Mouse (Mus musculus) ES-E14 (cell line): ENCODE measurements around the gene Clrn1. TPM values are rescaled to one million over a fixed set of nuclear protein-coding genes. Genes with fewer than 3 reads are reported as not detected.

Source experiments
- DNase-seq: peaks from one replicate; pipeline ENCODE4 v3.0.0-alpha.2; 2013; ENCODE audit warnings: low read depth, low spot score
- H3K27ac ChIP-seq: 2 replicates; pipeline ENCODE4 v1.5.1; 2012; ENCODE audit warnings: low read depth, mild to moderate bottlenecking, low read length, moderate library complexity, mixed read lengths; ENCODE audit not compliant: poor library complexity, insufficient read depth, severe bottlenecking
- H3K36me3 ChIP-seq: 2 replicates; pipeline ENCODE4 v1.6.1; 2012; ENCODE audit warnings: mild to moderate bottlenecking, low read length, moderate library complexity, mixed read lengths; ENCODE audit not compliant: control insufficient read depth, poor library complexity, insufficient read depth, severe bottlenecking
- H3K4me1 ChIP-seq, 2 experiments: fragments of 150-350 bp in 1 of 2; sonication (generic) in 1 of 2; 2 replicates each; pipeline ENCODE4 v1.6.1; 2012; ENCODE audit warnings: low read length in 2 of 2, mild to moderate bottlenecking in 1 of 2, mixed read lengths in 1 of 2; ENCODE audit not compliant: control insufficient read depth in 2 of 2, insufficient read depth in 2 of 2, poor library complexity in 1 of 2
- H3K4me3 ChIP-seq, 2 experiments: fragments of 150-350 bp in 1 of 2; sonication (generic) in 1 of 2; 2 replicates each; pipeline ENCODE4 v1.5.1; 2012; ENCODE audit warnings: low read length in 2 of 2, low read depth in 1 of 2, mild to moderate bottlenecking in 1 of 2, mixed read lengths in 1 of 2; ENCODE audit not compliant: insufficient read depth in 1 of 2, poor library complexity in 1 of 2, severe bottlenecking in 1 of 2
- H3K9ac ChIP-seq: 2 replicates; pipeline ENCODE4 v1.6.1; 2012; ENCODE audit warnings: low read depth, mild to moderate bottlenecking, low read length, mixed read lengths; ENCODE audit not compliant: poor library complexity, insufficient read depth, severe bottlenecking
- H3K9me3 ChIP-seq: fragments of 150-350 bp; sonication (generic); 2 replicates; pipeline ENCODE4 v1.6.1; 2012; ENCODE audit warnings: low read depth, mild to moderate bottlenecking, low read length; ENCODE audit not compliant: control insufficient read depth, insufficient read depth
- CHD2 ChIP-seq: IDR thresholded peaks from 2 replicates; pipeline ENCODE4 v1.6.1; 2014; ENCODE audit warnings: mild to moderate bottlenecking, low read depth, low read length, inconsistent platforms
- HCFC1 ChIP-seq: IDR thresholded peaks from 2 replicates; pipeline ENCODE4 v1.6.1; 2012; ENCODE audit warnings: low read length, inconsistent platforms, borderline replicate concordance; ENCODE audit not compliant: insufficient read depth
- MAFK ChIP-seq: IDR thresholded peaks from 2 replicates; pipeline ENCODE4 v1.6.1; 2014; ENCODE audit warnings: mild to moderate bottlenecking, low read depth, low read length, inconsistent platforms; ENCODE audit not compliant: insufficient read depth
- ZC3H11A ChIP-seq: IDR thresholded peaks from 2 replicates; pipeline ENCODE4 v1.6.1; 2012; ENCODE audit warnings: low read depth, mild to moderate bottlenecking, inconsistent platforms, low read length, borderline replicate concordance
- ZNF384 ChIP-seq: IDR thresholded peaks from 2 replicates; pipeline ENCODE4 v1.6.1; 2012; ENCODE audit warnings: low read depth, low read length, inconsistent platforms
- in situ Hi-C, 2 experiments: fragments of 600-800 bp; cut with MboI; formaldehyde crosslinking; loops; one replicate each; pipeline ENCODE4 v1.15.1; 2025; ENCODE audit warnings: low sequenced_read_pairs in 2 of 2, inconsistent platforms in 1 of 2; ENCODE audit not compliant: unreplicated experiment in 2 of 2
- total RNA-seq: library from RNA; depleted of rRNA; stranded (reverse); fragments of 300-350 nt; gene quantifications from 2 replicates; pipeline ENCODE4 v1.2.3, GENCODE M21; 2012; rRNA removed

Gene Clrn1
- 0.13 TPM in 1 of 2 replicates, not detected in the other for total RNA-seq

DNA sequence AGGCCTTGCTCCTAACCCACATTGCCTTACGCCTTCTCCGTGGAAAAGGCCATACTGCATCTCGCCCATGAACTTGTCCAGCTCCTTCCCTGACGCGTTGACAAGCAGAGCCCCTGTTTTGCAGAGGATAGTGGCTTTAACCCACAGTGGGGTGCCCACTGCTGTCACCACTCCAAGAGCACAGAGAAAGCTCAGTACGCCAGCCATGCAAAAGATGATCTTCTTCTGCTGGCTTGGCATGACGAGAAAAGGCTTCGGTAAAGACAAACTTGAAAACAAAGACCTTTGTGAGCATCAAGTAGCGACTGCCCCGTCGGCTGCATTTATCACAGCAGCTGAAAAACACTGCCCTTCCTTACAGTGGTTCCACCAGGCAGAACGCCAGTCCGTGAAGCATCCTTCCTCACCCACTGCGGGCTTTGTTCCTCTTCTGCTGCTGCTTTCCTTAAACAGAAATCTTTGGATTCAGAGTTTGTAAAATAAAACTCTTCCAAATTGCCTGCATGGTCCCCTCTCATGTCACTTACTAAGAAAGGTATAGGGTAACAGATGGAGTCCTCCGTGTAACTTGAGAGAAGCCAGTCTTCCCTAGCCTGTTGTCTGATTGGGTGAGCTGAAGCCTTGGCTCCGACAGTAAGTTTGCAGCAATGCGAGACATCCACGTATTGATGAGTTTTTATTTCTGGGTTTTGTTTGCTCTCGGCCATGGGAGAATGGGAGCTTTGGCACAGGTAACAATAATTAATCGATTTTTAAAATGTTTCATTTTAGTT lies at the start of gene Clrn1:
TSS of gene Clrn1 (minus strand) at position 540 of the 773 bp plus-strand sequence.
- no peaks in the 10 kb centered on the region for H3K36me3 ChIP-seq
- peaks cover 0 to 2% of the 10 kb centered on the region in 2 experiments; a peak in 2 of 4 replicates for H3K4me1 ChIP-seq
- in situ Hi-C loops, result no loop called here
- no peak within 1 kb of the TSS for H3K9ac ChIP-seq
- no peak within 1 kb of the TSS for H3K27ac ChIP-seq
- H3K9me3 ChIP-seq, result no peaks in the 10 kb centered on the region
- no peak for DNase-seq
- no peak for TF ChIP-seq HCFC1
- no peak for TF ChIP-seq ZC3H11A
- TF ChIP-seq ZNF384, result no peak
- TF ChIP-seq MAFK, result no peak
- TF ChIP-seq CHD2, result no peak
- no peak within 1 kb of the TSS for H3K4me3 ChIP-seq

DNA sequence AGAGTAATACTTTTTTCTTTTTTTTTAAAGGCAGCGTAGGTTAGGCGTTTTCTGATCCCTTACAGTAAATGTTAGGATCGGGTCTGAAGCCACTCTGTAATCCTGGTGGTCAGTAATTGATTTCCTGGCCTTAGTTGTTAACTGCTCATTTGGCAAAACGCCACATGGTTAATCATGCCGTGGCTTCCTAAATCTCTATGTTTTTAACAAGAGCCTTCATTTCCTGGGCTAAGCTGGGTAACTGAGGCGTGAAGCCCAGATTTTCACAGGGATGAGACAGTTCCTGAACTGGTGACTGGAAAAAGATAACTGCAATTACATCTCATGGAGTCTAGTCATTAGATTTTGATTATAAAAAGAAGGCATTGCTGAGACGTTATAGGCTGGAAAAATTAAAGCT lies 38.9 kb upstream of the Clrn1 start:
- Histone ChIP-seq H3K4me1 (peaks cover 0 to 3% of the 10 kb centered on the region in 2 experiments; a peak in 2 of 4 replicates), H3K9me3 (no peaks in the 10 kb centered on the region), H3K9ac (no peak overlapping the region), H3K4me3 (no peak overlapping the region), H3K36me3 (no peaks in the 10 kb centered on the region), H3K27ac (no peak overlapping the region)
- no peak for DNase-seq
- in situ Hi-C loops, result no loop called here
- no peak for TF ChIP-seq CHD2
- no peak for TF ChIP-seq HCFC1
- TF ChIP-seq ZC3H11A, result no peak
- TF ChIP-seq MAFK, result no peak
- TF ChIP-seq ZNF384, result no peak

DNA sequence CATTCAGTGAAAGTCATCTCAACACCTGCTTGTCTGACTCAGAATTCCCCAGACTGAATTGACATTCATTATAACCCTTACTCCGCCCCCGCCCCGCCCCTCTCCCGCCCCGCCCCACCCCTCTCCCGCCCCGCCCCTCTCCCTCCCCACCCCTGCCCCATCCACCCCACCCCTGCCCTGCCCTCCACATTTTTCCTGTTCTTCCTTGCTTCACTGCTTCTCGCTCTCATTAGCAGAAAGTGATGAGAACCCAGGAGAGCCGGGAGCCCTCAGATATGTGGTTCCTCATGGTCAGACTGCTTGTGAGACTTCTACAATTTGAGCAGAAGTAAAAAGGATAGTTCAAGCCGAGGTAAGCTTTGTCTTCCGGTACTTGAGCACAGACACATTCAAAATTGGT lies 38.0 kb upstream of the Clrn1 start:
- no peak for DNase-seq
- Histone ChIP-seq H3K4me3 (peak overlapping the region in 1 of 2 experiments; percentile 54; a peak in 1 of 4 replicates), H3K9me3 (no peaks in the 10 kb centered on the region), H3K4me1 (peaks cover 0 to 3% of the 10 kb centered on the region in 2 experiments; a peak in 2 of 4 replicates), H3K9ac (no peak overlapping the region), H3K36me3 (no peaks in the 10 kb centered on the region), H3K27ac (no peak overlapping the region)
- TF ChIP-seq CHD2, result no peak
- TF ChIP-seq ZC3H11A, result no peak
- TF ChIP-seq ZNF384, result no peak
- TF ChIP-seq HCFC1, result no peak
- no peak for TF ChIP-seq MAFK
- in situ Hi-C loops, result no loop called here

DNA sequence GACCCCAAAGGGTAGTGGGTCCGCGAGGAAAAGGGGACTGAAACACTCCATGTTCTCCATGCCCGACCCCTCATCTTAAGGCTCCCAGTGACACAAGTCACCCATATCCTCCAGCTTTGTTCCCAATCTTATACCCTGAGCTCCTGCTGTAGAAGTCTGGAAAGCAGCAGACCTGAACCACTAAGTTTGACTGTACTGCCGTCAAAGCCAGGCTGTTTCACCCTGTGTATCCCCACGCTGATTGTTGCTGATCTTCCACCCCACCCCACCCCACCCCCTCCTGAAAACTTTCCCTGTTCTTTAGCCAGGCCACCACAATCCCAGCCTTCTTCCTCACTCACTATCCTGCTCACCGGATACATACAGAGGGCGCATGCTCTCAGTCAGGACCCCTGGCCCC lies 37.5 kb upstream of the Clrn1 start:
- Histone ChIP-seq H3K4me1 (peaks cover 0 to 3% of the 10 kb centered on the region in 2 experiments; a peak in 2 of 4 replicates), H3K4me3 (peak overlapping the region in 1 of 2 experiments; percentile 54; a peak in 1 of 4 replicates), H3K27ac (no peak overlapping the region), H3K9ac (no peak overlapping the region), H3K36me3 (no peaks in the 10 kb centered on the region), H3K9me3 (no peaks in the 10 kb centered on the region)
- TF ChIP-seq MAFK, result no peak
- no peak for TF ChIP-seq ZNF384
- TF ChIP-seq HCFC1, result no peak
- TF ChIP-seq CHD2, result no peak
- no peak for DNase-seq
- in situ Hi-C loops, result no loop called here
